Mouse (Mus musculus) kidney, embryonic 15.5 days (tissue): ENCODE data around the gene Zfp110. TPM values are rescaled to one million over a fixed set of nuclear protein-coding genes. Genes with fewer than 3 reads are reported as not detected.
"Not testable (repeated sequence)": the region's sequence is repeated elsewhere in the genome, so short reads cannot be mapped to it uniquely, and the experiment has no call there.

Experiments used
- ATAC-seq: fragments of 200-750 bp; cut with Nextera tagmentation; replicated peaks from 2 replicates; pipeline ENCODE4 v1.8.0; 2017; ENCODE audit warnings: moderate TSS enrichment; ENCODE audit not compliant: low FRiP score
- H3K27ac ChIP-seq: fragments of 300-500 bp; sonication (generic); 2 replicates; pipeline ENCODE4 v1.5.1; 2015; ENCODE audit warnings: mild to moderate bottlenecking, inconsistent platforms
- H3K27me3 ChIP-seq: fragments of 300-500 bp; sonication (generic); 2 replicates; pipeline ENCODE4 v1.6.1; 2015; ENCODE audit warnings: inconsistent platforms
- H3K36me3 ChIP-seq: fragments of 300-500 bp; sonication (generic); 2 replicates; pipeline ENCODE4 v1.6.1; 2015; ENCODE audit warnings: inconsistent platforms
- H3K4me1 ChIP-seq: fragments of 300-500 bp; sonication (generic); 2 replicates; pipeline ENCODE4 v1.6.1; 2015; ENCODE audit warnings: inconsistent platforms
- H3K4me2 ChIP-seq: fragments of 300-500 bp; sonication (generic); 2 replicates; pipeline ENCODE4 v1.6.1; 2015; ENCODE audit warnings: moderate library complexity, mild to moderate bottlenecking, inconsistent platforms
- H3K4me3 ChIP-seq: fragments of 300-500 bp; sonication (generic); replicated peaks from 2 replicates; pipeline ENCODE4 v1.5.1; 2015; ENCODE audit warnings: mild to moderate bottlenecking, inconsistent platforms
- H3K9ac ChIP-seq: fragments of 300-500 bp; sonication (generic); 2 replicates; pipeline ENCODE4 v1.6.1; 2015; ENCODE audit warnings: mild to moderate bottlenecking, inconsistent platforms
- H3K9me3 ChIP-seq: fragments of 300-500 bp; sonication (generic); replicated peaks from 2 replicates; pipeline ENCODE4 v1.6.1; 2016; ENCODE audit warnings: inconsistent platforms
- WGBS: fragments of 180-500 bp; shearing (Covaris S2); methylation state at CpG from one replicate; pipeline ENCODE4 v1.1.7; 2015; ENCODE audit warnings: mixed read lengths; 5-methylcytosine and 5-hydroxymethylcytosine counted together
- polyA plus RNA-seq: library from polyadenylated mRNA; unstranded; fragments of >200 nt; fragmentation: Nextera tagmentation; extraction: Ambion mirVana; gene quantifications from 2 replicates; pipeline ENCODE4 v1.2.1, GENCODE M21; 2015

Zfp110 gene
- 32.3 and 34.0 TPM in 2 replicates for polyA plus RNA-seq

DNA sequence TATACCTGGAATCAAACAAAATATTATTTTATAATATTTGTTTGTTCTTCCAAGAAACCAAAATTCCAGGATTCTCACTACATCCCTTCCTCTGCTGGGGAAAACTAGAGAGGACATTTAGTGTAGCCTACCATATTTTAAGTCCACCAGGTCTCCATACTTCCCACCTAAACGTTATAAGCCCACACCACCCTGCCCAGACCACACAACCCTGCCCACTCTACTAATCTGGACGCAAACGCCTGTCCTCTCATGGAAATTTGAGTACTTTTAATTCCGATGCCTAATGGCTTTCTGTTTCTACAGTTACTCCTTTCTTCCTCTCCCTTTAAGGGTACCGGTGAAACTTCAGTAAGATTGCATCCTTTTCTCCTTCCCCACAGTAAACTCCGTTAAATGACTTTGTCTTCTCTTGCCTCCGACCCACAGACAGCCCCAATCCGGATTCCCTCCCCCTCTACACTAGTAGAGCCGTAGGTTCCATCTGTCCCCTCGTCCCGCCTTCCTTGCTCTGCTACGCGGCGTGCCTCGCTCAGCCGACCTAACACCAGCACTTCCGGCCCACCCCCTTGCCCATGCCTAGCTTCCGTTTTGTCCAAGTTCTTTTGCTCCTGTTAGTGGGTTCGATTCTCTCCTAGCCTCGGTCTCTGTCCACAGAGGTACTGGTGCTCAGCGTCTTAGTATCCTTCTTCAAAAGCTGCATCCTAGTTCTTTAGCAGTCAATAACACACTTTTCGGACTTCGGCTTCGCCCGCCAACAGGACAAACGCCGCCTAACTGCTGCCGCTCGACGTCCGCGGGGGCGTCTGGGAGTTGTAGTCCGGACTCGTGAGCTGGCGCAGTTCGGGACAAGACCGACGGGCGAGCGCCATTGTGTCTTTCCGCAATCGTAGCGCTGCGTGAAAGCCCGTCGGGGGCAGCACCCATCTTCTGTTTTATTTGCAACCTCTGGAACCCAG, at the start of gene Zfp110:
TSS of gene Zfp110 (plus strand) at position 600 of the 959 bp plus-strand sequence.
- Histone ChIP-seq H3K9ac (peak within 1 kb of the TSS; percentile 63), H3K27me3 (no peaks in the 10 kb centered on the region), H3K4me2 (peak within 1 kb of the TSS; percentile 70), H3K4me1 (peaks cover 8% of the 10 kb centered on the region; the same call in 1 of the 2 replicates), H3K36me3 (peaks cover 35% of the 10 kb centered on the region), H3K4me3 (peak within 1 kb of the TSS; percentile 67), H3K9me3 (peaks cover 30% of the 10 kb centered on the region), H3K27ac (peak within 1 kb of the TSS; percentile 86)
- WGBS, result 2% methylated on average over 47 of the region's 47 CpGs
- peak; percentile 98 for ATAC-seq

DNA sequence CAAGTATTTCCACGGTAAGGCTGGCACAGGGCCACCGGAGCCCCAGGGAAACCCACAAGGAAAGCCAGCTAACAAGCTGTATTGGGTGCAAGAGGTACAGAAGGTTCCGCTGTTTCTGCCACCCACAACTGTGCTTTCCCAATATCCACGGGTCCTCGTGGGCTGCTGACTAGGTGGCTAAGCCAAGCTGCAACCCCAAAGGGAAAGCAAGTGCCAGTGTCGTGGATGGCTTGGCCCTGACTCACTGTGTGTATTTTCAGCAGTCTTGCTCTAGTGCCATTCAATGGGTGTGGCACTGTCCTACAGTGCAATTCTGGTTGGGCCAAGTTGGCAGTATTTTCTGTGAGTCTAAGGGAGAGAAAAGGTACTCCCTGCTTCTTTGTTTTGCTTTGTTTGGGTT, 47.2 kb upstream of the Zfp110 start:
- Histone ChIP-seq H3K27me3 (0 out of 2 replicates have a peak, but pooled peaks cover 2% of the 10 kb centered on the region), H3K4me3 (no peak overlapping the region), H3K9ac (no peak overlapping the region), H3K4me1 (no peaks in the 10 kb centered on the region), H3K36me3 (no peaks in the 10 kb centered on the region), H3K9me3 (no peaks in the 10 kb centered on the region), H3K4me2 (no peak overlapping the region), H3K27ac (no peak overlapping the region)
- no peak for ATAC-seq
- 82% methylated on average over 6 of the region's 6 CpGs for WGBS

DNA sequence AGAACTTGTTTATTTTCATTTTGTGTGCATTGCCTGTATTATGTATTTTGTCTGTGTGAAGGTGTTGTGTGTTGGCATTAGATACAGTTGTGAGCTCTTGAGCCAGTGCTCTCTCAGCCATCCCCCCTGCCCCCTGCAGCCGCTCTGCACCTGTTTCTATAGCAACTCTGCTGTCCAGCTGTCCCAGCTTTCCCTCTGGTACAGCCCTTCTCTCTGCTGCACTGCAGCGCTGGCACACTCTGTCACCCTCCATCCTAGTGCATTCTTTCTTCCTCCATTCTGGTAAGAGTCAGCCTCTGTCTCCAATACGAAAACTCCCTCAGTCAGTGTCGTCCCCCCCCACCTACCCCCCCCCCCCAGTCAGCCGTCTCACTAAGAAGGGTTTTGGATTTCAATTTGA, 46.5 kb upstream of the Zfp110 start:
- Histone ChIP-seq H3K27me3 (0 out of 2 replicates have a peak, but pooled peaks cover 2% of the 10 kb centered on the region), H3K4me1 (no peaks in the 10 kb centered on the region), H3K9ac (no peak overlapping the region), H3K4me2 (no peak overlapping the region), H3K9me3 (no peaks in the 10 kb centered on the region), H3K36me3 (no peaks in the 10 kb centered on the region), H3K27ac (no peak overlapping the region), H3K4me3 (no peak overlapping the region)
- WGBS, result 29% methylated on average over 5 of the region's 5 CpGs
- no peak for ATAC-seq

DNA sequence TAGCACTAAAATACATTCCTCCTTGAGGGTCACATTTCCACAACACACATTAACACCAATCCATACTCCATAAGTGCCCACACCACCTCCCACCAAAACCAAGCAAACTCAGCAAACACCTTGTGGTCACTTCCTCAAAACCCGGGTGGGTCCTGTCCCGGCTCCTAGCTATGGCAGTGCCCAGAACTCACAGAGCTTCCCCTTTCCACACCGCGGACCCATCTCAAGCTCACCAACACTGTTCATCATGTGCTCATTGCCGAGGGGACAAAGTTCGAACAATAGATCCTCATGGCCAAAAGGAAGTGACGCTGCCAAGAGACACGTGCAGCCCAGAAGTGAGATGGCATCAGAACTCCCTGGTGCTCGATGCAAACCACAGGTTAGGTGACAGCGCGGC, 41.9 kb upstream of the Zfp110 start:
- WGBS, result 90% methylated on average over 11 of the region's 11 CpGs
- not testable (repeated sequence) for H3K9ac ChIP-seq, ATAC-seq, H3K27me3 ChIP-seq, H3K36me3 ChIP-seq, H3K4me3 ChIP-seq, H3K4me2 ChIP-seq, H3K4me1 ChIP-seq, H3K27ac ChIP-seq
- H3K9me3 ChIP-seq, result peaks cover 12% of the 10 kb centered on the region; the same call in 1 of the 2 replicates

DNA sequence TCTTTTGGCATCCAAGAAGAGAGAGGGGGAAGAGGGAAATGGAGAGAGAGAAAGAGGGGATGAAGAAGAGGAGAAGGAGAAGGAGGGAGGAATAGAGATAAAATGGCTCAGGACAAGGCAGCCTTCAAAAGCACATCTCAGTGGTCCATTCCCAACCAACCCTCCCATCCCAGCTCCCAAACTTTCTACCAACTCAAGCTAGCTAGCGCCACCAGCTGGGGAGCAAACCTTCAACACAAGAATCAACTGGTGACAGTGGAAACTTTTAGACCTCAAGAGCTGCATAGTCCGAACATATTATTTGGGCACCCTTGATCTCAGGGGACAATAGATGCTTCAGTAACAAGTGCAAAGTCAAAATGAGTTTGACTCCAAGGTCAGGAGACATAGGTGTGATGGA, 36.6 kb upstream of the Zfp110 start:
- Histone ChIP-seq H3K36me3 (peaks cover 9% of the 10 kb centered on the region; the same call in 1 of the 2 replicates), H3K4me2 (no peak overlapping the region), H3K9me3 (peaks cover 12% of the 10 kb centered on the region; the same call in 1 of the 2 replicates), H3K4me3 (no peak overlapping the region), H3K9ac (no peak overlapping the region), H3K27me3 (no peaks in the 10 kb centered on the region), H3K4me1 (peaks cover 2% of the 10 kb centered on the region; the same call in 1 of the 2 replicates), H3K27ac (no peak overlapping the region)
- WGBS, result 68% methylated on average over 2 of the region's 2 CpGs
- no peak for ATAC-seq

DNA sequence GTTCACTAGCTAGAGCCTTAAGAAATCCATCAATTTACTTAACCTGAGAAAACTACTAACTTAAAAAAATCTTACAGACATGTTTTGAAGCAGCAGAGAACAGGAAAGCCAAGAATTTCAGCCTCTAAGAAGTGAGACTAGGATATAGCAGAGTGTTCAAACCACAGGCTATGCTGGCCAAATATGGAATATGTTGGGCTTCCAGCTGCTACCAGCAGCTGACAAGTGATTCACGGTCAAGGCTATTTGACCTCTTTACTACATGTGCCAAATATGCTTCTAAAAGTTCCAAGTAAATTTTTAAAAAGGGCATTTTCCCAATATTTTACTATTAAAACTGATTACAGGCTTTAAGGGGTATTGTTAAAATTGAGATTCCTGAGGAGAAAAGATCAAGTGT, 35.0 kb upstream of the Zfp110 start:
- Histone ChIP-seq H3K36me3 (peaks cover 9% of the 10 kb centered on the region; the same call in 1 of the 2 replicates), H3K27ac (no peak overlapping the region), H3K9ac (no peak overlapping the region), H3K4me1 (peaks cover 12% of the 10 kb centered on the region), H3K9me3 (peaks cover 12% of the 10 kb centered on the region; the same call in 1 of the 2 replicates), H3K27me3 (no peaks in the 10 kb centered on the region), H3K4me2 (no peak overlapping the region), H3K4me3 (no peak overlapping the region)
- ATAC-seq, result no peak
- WGBS, result 91% methylated on average over 1 of the region's 1 CpGs

DNA sequence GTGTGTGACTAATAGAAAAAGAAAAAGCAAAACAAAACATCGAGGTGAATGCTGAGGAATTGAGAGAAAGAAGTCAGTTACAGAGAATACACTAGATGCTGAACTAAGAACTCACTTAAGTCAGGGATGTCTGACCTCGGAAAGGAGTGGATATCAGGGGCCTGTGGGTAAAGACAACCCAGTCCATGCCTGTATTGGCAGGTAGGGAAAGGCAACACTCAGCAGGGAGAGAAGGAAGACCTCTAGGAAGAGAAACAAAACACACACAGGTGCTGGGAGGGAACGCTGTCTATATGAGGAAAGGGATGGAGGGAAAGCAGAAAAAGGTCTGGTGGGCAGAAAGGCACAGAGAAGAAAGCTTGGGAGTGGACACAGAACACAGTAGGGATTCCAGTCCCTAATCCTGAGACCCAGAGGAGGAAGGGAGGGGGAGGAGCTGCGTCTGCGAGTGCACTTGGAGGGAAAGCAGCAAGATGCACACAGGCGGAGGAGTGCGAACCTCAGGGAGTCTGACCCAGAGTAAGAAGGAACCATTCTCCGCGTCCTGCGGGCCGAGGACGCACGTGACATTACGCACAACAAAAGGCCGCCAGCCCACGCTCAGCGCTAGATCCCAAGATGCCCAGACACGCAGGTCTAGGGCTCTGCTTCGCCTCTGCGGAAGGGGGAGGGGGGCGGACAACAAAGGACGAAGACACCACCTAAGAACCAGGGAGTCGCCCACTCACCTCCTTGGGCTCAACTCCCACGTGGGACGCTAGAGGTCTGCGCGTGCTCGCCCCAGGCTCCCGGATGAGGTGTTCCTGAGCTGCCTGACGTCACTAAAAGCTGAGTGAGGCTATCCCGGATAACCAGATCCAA, 31.5 kb upstream of the Zfp110 start, which contains the start of gene Zscan18:
TSS of gene Zscan18 (minus strand) at position 770 of the 861 bp plus-strand sequence.
- H3K4me3 ChIP-seq, result peak within 1 kb of the TSS; percentile 55
- H3K36me3 ChIP-seq, result peaks cover 24% of the 10 kb centered on the region
- WGBS, result 6% methylated on average over 25 of the region's 31 CpGs
- peak within 1 kb of the TSS; percentile 52 for H3K27ac ChIP-seq
- peak within 1 kb of the TSS; percentile 90 for H3K4me2 ChIP-seq
- no peaks in the 10 kb centered on the region for H3K9me3 ChIP-seq
- H3K4me1 ChIP-seq, result peaks cover 12% of the 10 kb centered on the region
- H3K27me3 ChIP-seq, result no peaks in the 10 kb centered on the region
- ATAC-seq, result peak; percentile 98
- peak within 1 kb of the TSS; percentile 62 for H3K9ac ChIP-seq

DNA sequence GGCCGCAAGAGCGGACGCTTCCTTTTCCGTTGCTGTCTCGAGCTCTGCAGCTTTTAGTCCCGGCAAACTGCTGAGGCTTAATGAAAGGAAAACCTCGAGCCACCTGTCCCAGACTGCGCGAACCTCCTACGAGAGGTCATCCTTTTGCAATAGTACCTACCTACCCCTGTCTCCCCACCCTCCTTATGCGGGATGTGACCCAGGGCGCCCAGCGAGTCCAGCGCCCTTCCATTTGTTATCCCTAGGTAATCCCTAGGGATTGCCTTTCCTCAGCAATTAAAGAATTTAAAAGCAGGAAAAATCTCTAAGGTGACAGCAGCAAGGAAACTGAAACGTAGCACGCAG, 30.9 kb upstream of the Zfp110 start:
- peaks cover 12% of the 10 kb centered on the region for H3K4me1 ChIP-seq
- H3K4me3 ChIP-seq, result peak overlapping the region; percentile 55
- H3K9ac ChIP-seq, result peak overlapping the region; percentile 62
- no peaks in the 10 kb centered on the region for H3K27me3 ChIP-seq
- no peak for ATAC-seq
- peaks cover 26% of the 10 kb centered on the region for H3K36me3 ChIP-seq
- 0 out of 2 replicates have a peak, but pooled peaks cover 4% of the 10 kb centered on the region for H3K9me3 ChIP-seq
- H3K27ac ChIP-seq, result no peak overlapping the region
- 1% methylated on average over 16 of the region's 16 CpGs for WGBS
- peak overlapping the region; percentile 90 for H3K4me2 ChIP-seq

DNA sequence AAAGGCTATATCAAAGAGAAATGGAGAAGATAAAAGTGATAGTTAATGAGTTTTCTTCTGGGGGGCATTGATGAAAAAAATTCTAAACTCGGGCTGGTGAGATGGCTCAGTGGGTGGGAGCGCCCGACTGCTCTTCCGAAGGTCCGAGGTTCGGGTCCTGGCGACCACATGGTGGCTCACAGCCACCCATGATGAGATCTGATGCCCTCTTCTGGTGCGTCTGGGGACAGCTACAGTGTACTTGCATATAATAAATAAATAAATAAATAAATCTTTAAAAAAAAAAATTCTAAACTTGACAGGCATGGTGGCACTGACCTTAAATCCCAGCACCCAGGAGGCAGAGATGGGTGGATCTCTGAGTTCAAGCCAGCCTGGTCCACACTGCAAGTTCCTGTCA, 19.0 kb upstream of the Zfp110 start:
- over 99% methylated on average over 8 of the region's 8 CpGs for WGBS
- no peak overlapping the region for H3K9ac ChIP-seq
- H3K4me1 ChIP-seq, result peaks cover 7% of the 10 kb centered on the region
- H3K9me3 ChIP-seq, result peaks cover 39% of the 10 kb centered on the region
- H3K36me3 ChIP-seq, result peaks cover 56% of the 10 kb centered on the region
- no peak overlapping the region for H3K4me2 ChIP-seq
- ATAC-seq, result no peak
- H3K27ac ChIP-seq, result no peak overlapping the region
- no peak overlapping the region for H3K4me3 ChIP-seq
- H3K27me3 ChIP-seq, result no peaks in the 10 kb centered on the region

DNA sequence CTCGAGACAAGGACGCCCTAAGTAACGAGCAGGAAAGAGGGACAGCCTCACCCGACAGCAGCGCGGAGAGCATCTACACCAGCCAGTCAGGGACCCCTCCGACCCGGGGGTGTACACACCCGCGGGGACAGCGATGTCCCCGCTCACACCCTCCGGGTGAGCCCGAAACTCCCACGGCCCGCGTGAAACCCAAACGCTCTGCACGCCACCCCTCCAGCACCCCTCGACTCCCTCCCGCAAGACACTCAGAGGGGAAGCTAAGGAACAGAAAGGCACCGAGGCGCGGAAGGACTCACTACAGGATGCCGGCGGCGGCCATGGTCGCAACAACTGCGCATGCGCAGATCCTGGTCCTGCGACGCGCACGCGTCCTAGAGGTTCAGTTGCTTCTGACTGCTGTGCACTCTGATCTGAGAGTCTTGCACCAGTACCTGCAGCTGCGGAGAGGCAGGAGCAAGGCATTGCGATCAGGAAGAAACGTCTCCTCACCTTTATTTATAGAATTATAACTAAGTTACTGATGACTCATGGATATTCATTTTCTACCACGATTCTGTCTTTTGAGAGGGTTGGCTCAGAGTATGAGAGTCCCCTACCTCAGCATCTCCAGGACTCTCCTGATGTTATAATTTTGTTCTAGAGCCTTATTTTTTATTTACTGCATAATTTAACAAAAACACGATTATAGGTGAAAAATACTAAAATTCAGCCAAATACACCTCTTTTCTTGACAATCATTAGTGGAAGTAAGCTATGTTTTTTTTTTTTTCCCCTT, 15.9 kb upstream of the Zfp110 start, which contains the start of gene Zfp329:
TSS of gene Zfp329 (minus strand) at position 338 of the 775 bp plus-strand sequence.
- ATAC-seq, result peak; percentile 99
- no peaks in the 10 kb centered on the region for H3K27me3 ChIP-seq
- H3K4me2 ChIP-seq, result peak within 1 kb of the TSS; percentile 70
- peak within 1 kb of the TSS; percentile 89 for H3K9ac ChIP-seq
- H3K9me3 ChIP-seq, result peaks cover 24% of the 10 kb centered on the region; the same call in 1 of the 2 replicates
- peaks cover 7% of the 10 kb centered on the region for H3K4me1 ChIP-seq
- peaks cover 27% of the 10 kb centered on the region for H3K36me3 ChIP-seq
- H3K27ac ChIP-seq, result peak within 1 kb of the TSS; percentile 90
- under 1% methylated on average over 40 of the region's 40 CpGs for WGBS
- H3K4me3 ChIP-seq, result peak within 1 kb of the TSS; percentile 93

DNA sequence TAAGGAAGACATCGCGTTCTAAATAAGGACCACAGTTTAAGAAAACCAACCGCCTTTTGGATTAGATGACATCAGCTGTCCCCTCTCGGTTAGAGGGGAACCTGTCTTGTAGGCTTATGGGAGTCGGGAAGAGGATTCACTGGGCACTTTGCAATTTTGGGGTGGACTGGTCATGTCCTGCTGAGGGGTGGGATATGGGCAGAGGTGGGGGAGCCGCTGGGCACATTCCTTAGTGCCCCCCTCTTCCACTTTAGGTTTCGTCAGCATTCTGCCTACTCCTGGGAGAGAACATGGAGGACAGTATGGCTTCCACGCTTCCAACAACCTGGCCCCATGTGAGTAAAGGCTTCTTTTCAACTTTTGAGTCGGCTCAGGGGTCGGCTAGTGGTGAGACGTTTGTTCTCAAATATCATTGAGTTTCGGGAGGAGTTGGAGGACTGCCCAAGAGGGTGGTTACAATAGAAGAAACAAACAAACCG, 671 bp downstream of the Zfp110 start:
- Histone ChIP-seq H3K4me2 (peak overlapping the region; percentile 70), H3K4me3 (peak overlapping the region; percentile 67), H3K9ac (peak overlapping the region; percentile 63), H3K4me1 (peaks cover 8% of the 10 kb centered on the region; the same call in 1 of the 2 replicates), H3K27ac (peak overlapping the region; percentile 86), H3K27me3 (no peaks in the 10 kb centered on the region), H3K9me3 (peaks cover 36% of the 10 kb centered on the region), H3K36me3 (peaks cover 42% of the 10 kb centered on the region)
- peak; percentile 65 for ATAC-seq
- WGBS, result 36% methylated on average over 13 of the region's 13 CpGs
